Mouse (Mus musculus): ENCODE measurements around the gene Cd2bp2.

DNA sequence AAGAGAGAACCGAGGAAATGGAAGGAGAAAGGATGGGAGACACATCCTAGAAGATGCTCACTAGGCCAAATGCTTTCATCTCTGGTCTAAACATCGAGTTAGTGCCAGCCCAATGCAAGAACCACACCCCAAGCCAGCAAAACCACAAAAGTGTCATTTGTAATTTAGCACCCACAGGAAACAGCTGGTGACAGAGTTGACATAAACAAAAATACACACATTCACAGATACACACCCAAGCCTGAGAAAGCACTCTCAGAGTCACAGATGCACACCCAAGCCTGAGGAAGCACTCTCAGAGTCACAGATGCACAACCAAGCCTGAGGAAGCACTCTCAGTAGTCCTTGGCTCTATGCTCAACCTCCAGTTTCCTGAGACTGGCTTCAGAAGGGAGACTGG, 15.1 kb downstream of the Cd2bp2 start:
- no peak for TF ChIP-seq CTCF (IDR thresholded peaks at IDR 0.05; ENCODE audit: low read depth)
- TF ChIP-seq EP300 (IDR thresholded peaks at IDR 0.05; ENCODE audit: low read depth), result no peak

Measured in liver, postnatal 0 days (tissue).